9 mouse cellular contexts compared by ENCODE assay signal in genomic region chrX:145848937-145849783, GRCm38 (mm10).
A peak's percentile ranks its signal among the peaks of the same experiment; 100 is the strongest.
DNase-seq lines count a peak whose midpoint lies in the region; ATAC-seq and TF ChIP-seq lines count a peak whose summit lies in the region.
"Had no signal": no experiment of that assay in that cellular context is flagged by ENCODE, and none has a peak within 500 bp of the region (broad histone marks: within the 10 kb centered on the region; RNA-seq: fewer than 3 reads in every experiment).

No protein-coding gene starts in this region.

- H3K4me2 ChIP-seq in lung, embryonic 14.5 days: no peak overlapping the region
- H3K4me2 ChIP-seq: limb, embryonic 13.5 days had no signal

- H3K27me3 ChIP-seq in lung, embryonic 14.5 days (ENCODE audit: insufficient read depth, low read length): no peaks in the 10 kb centered on the region
- H3K27me3 ChIP-seq: limb, embryonic 13.5 days had no signal

- peak; percentile 91 for ATAC-seq in lung, embryonic 14.5 days (ENCODE audit: insufficient read depth)
- no peak for ATAC-seq in erythroblast, adult 5-6 weeks (replicated peaks; ENCODE audit: low FRiP score, poor library complexity, severe bottlenecking)

- H3K36me3 ChIP-seq in lung, embryonic 14.5 days (ENCODE audit: insufficient read depth): no peaks in the 10 kb centered on the region
- H3K36me3 ChIP-seq: limb, embryonic 13.5 days had no signal

- DNase-seq in frontal cortex, adult 2 months (ENCODE audit: extremely low spot score in 1 of 2, low spot score in 1 of 2): peak; percentile 2 to 45
- no peak for DNase-seq in frontal cortex, postnatal 25 days (ENCODE audit: low spot score in 2 of 2)
- DNase-seq in adrenal gland, postnatal 10 days: peak; percentile 72
- DNase-seq in frontal cortex, postnatal 36 days (ENCODE audit: low spot score in 2 of 2): peak; percentile 5 to 9
- DNase-seq in kidney, adult 8-10 months: peak; percentile 43 to 59
- DNase-seq in lung, embryonic 14.5 days: peak; percentile 70
- DNase-seq in skeletal muscle tissue, adult 2 months (ENCODE audit: low read depth, low spot score): peak; percentile 38

- no peak for TF ChIP-seq CTCF in lung, embryonic 14.5 days (IDR thresholded peaks at IDR 0.05; ENCODE audit: low read depth)

- no peak overlapping the region for H3K4me3 ChIP-seq in lung, embryonic 14.5 days (ENCODE audit: low read depth, low read length)
- H3K4me3 ChIP-seq: limb, embryonic 13.5 days had no signal

- no peak overlapping the region for H3K9ac ChIP-seq in lung, embryonic 14.5 days
- H3K9ac ChIP-seq: limb, embryonic 13.5 days had no signal

- H3K9me3 ChIP-seq in lung, embryonic 14.5 days (ENCODE audit: low read depth, low read length): no peaks in the 10 kb centered on the region
- H3K9me3 ChIP-seq: limb, embryonic 13.5 days had no signal

- 61% methylated on average over 13 of the region's 13 CpGs for WGBS in lung, embryonic 14.5 days

- H3K4me1 ChIP-seq in lung, embryonic 14.5 days (ENCODE audit: insufficient read depth): no peaks in the 10 kb centered on the region
- H3K4me1 ChIP-seq: limb, embryonic 13.5 days had no signal

- no peak overlapping the region for H3K27ac ChIP-seq in lung, embryonic 14.5 days (ENCODE audit: low read depth)
- H3K27ac ChIP-seq: limb, embryonic 13.5 days had no signal

Comparison
In these comparisons a context has a peak if more than half of its experiments do, and no peak if none do; other contexts are left out.
1. DNase-seq: peak in frontal cortex, adult 2 months (2 of 2), adrenal gland, postnatal 10 days (single experiment), frontal cortex, postnatal 36 days (2 of 2), kidney, adult 8-10 months (2 of 2), lung, embryonic 14.5 days (single experiment) and skeletal muscle tissue, adult 2 months (single experiment); none in frontal cortex, postnatal 25 days (0 of 2).